In genomic region chr2:155385090-155385489, GRCm38 (mm10) we compare ENCODE assay signal across 9 mouse cellular contexts. TPM values are rescaled to one million over a fixed set of nuclear protein-coding genes. Genes with fewer than 3 reads are reported as not detected.
DNase-seq lines count a peak whose midpoint lies in the region; ATAC-seq and TF ChIP-seq lines count a peak whose summit lies in the region.
"Had no signal": no experiment of that assay in that cellular context is flagged by ENCODE, and none has a peak within 500 bp of the region (broad histone marks: within the 10 kb centered on the region; RNA-seq: fewer than 3 reads in every experiment).

No protein-coding gene starts in this region.

- peaks cover 47% of the 10 kb centered on the region for H3K4me1 ChIP-seq in E14TG2a.4 (replicated peaks; ENCODE audit: low read depth, low read length)
- peaks cover 46% of the 10 kb centered on the region for H3K4me1 ChIP-seq in embryonic facial prominence, embryonic 10.5 days

- peak; percentile 79 for TF ChIP-seq CTCF in E14TG2a.4 (conservative IDR thresholded peaks at IDR 0.05; ENCODE audit: low read length)

- H3K27ac ChIP-seq in embryonic facial prominence, embryonic 10.5 days (replicated peaks) = no peak overlapping the region
- H3K27ac ChIP-seq: liver, embryonic 15.5 days had no signal

- peaks cover 10% of the 10 kb centered on the region; the same call in 1 of the 2 replicates for H3K36me3 ChIP-seq in E14TG2a.4 (ENCODE audit: insufficient read depth, low read length)
- H3K36me3 ChIP-seq in embryonic facial prominence, embryonic 10.5 days (replicated peaks) = peaks cover 52% of the 10 kb centered on the region

- intact Hi-C loops in heart, postnatal 10 days (cut with DNase I) = loop anchor here (2.0 to 10.0 kb wide), 2 partner anchors 150 to 300 kb away; no protein-coding TSS in a partner anchor

- 32% methylated on average over 7 of the region's 7 CpGs for WGBS in embryonic facial prominence, embryonic 10.5 days

- H3K27me3 ChIP-seq in E14TG2a.4 (ENCODE audit: insufficient read depth, low read length) = peaks cover 35% of the 10 kb centered on the region
- peaks cover 28% of the 10 kb centered on the region for H3K27me3 ChIP-seq in embryonic facial prominence, embryonic 10.5 days (replicated peaks; ENCODE audit: low read depth, poor library complexity, severe bottlenecking)

- H3K4me3 ChIP-seq in E14TG2a.4 (replicated peaks; ENCODE audit: low read length) = peak overlapping the region; percentile 71; the same call in 1 of the 2 replicates
- no peak overlapping the region for H3K4me3 ChIP-seq in embryonic facial prominence, embryonic 10.5 days
- H3K4me3 ChIP-seq: liver, embryonic 15.5 days had no signal

- peak; percentile 58 for ATAC-seq in megakaryocyte, adult 5-6 weeks (ENCODE audit: poor library complexity, severe bottlenecking)

- no peaks in the 10 kb centered on the region for H3K9me3 ChIP-seq in E14TG2a.4 (ENCODE audit: low read length)
- H3K9me3 ChIP-seq in embryonic facial prominence, embryonic 10.5 days = no peaks in the 10 kb centered on the region
- H3K9me3 ChIP-seq: liver, embryonic 15.5 days had no signal

- DNase-seq in adrenal gland, postnatal 14 days = peak; percentile 93
- peak; percentile 79 for DNase-seq in embryonic facial prominence, embryonic 10.5 days (ENCODE audit: low spot score)
- peak; percentile 83 to 89 for DNase-seq in heart, postnatal 10 days
- peak; percentile 82 to 86 for DNase-seq in layer of hippocampus, postnatal 10 days (ENCODE audit: low spot score in 2 of 2)
- peak; percentile 83 to 85 for DNase-seq in right cerebral cortex, postnatal 10 days (ENCODE audit: low spot score in 2 of 2)
- DNase-seq in urinary bladder, postnatal 14 days (ENCODE audit: low spot score) = peak; percentile 87

RNA-seq across cellular contexts. Expression of gene Trp53inp2, which starts 4.2 kb away (rescaled TPM):
- 278 and 345 TPM in 2 replicates for total RNA-seq in adrenal gland, postnatal 14 days (2021)
- polyA plus RNA-seq in embryonic facial prominence, embryonic 10.5 days (2016; fragmentation: Nextera tagmentation; extraction: Ambion mirVana) = 36.9 and 37.9 TPM in 2 replicates
- 100 to 1,000 TPM; 574 to 575 TPM for total RNA-seq in heart, postnatal 10 days (2021)
- total RNA-seq in layer of hippocampus, postnatal 10 days (2021) = 100 to 1,000 TPM; 189 to 198 TPM
- total RNA-seq in megakaryocyte, adult 5-6 weeks (2015) = 30.5 and 31.0 TPM in 2 replicates
- 18.8 and 29.5 TPM in 2 replicates for total RNA-seq in megakaryocyte, adult 5-6 weeks (2017)

RNA-seq across cellular contexts. Expression of gene Pigu, which starts 27.9 kb away (rescaled TPM):
- total RNA-seq in adrenal gland, postnatal 14 days (2021) = 28.2 and 36.1 TPM in 2 replicates
- polyA plus RNA-seq in embryonic facial prominence, embryonic 10.5 days (2016; fragmentation: Nextera tagmentation; extraction: Ambion mirVana) = 51.5 and 56.7 TPM in 2 replicates
- total RNA-seq in heart, postnatal 10 days (2021) = 10 to 100 TPM; 36.1 to 38.3 TPM
- 10 to 100 TPM; 23.8 to 27.9 TPM for total RNA-seq in layer of hippocampus, postnatal 10 days (2021)
- 33.3 and 41.5 TPM in 2 replicates for total RNA-seq in megakaryocyte, adult 5-6 weeks (2015)
- 23.7 and 24.4 TPM in 2 replicates for total RNA-seq in megakaryocyte, adult 5-6 weeks (2017)
